ENCODE assay signal across 11 mouse cellular contexts in the genomic region with DNA sequence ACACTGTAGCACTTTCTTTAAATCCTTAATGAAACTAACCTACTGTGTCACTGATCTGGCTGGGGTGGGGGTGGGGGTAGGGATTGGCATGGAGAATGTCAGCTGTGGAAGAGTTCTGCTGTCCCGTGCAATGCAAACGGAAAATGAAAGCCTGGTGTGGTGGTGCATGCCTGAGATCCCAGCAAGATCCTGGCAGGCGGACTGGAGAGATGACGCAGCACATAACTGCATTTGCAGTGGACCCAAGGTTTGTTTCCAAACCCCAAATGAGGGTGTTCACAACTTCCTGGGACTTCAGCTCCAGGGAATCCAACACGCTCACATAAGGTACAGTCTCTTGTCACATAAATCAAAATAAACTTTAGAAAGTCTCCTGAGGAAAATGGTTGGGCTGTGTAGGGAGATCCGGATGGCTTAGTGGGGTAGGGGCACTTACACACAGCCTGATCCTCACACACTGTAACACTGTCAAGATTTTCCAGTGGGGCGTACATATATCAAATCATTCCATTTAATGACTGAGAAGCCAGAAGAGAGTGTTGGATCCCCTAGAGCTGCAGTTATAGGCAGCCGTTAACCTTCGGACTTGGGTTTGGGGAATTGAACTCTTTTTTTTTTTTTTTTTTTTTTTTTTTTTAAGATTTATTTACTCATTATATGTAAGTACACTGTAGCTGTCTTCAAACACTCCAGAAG. TPM values are rescaled to one million over a fixed set of nuclear protein-coding genes. Genes with fewer than 3 reads are reported as not detected.
DNase-seq lines count a peak whose midpoint lies in the region; ATAC-seq and TF ChIP-seq lines count a peak whose summit lies in the region.
"Had no signal": no experiment of that assay in that cellular context is flagged by ENCODE, and none has a peak within 500 bp of the region (broad histone marks: within the 10 kb centered on the region; RNA-seq: fewer than 3 reads in every experiment).

No protein-coding gene starts in this region.

- TF ChIP-seq CTCF in heart, postnatal 0 days (IDR thresholded peaks at IDR 0.05; ENCODE audit: low read depth) = no peak

- ATAC-seq in heart, postnatal 0 days (ENCODE audit: insufficient read depth, low read depth) = no peak
- no peak for ATAC-seq in midbrain, embryonic 15.5 days (replicated peaks)
- ATAC-seq in midbrain, embryonic 13.5 days = no peak

- H3K4me1 ChIP-seq in embryonic facial prominence, embryonic 10.5 days = peaks cover 22% of the 10 kb centered on the region
- 0 out of 2 replicates have a peak, but pooled peaks cover 8% of the 10 kb centered on the region for H3K4me1 ChIP-seq in heart, postnatal 0 days (ENCODE audit: control insufficient read depth, insufficient read depth)
- peaks cover 6% of the 10 kb centered on the region; the same call in 1 of the 2 replicates for H3K4me1 ChIP-seq in midbrain, embryonic 15.5 days
- no peaks in the 10 kb centered on the region for H3K4me1 ChIP-seq in midbrain, embryonic 13.5 days (replicated peaks)

- no peaks in the 10 kb centered on the region for H3K9me3 ChIP-seq in embryonic facial prominence, embryonic 10.5 days
- H3K9me3 ChIP-seq in heart, postnatal 0 days (replicated peaks; ENCODE audit: control insufficient read depth, low read length) = no peaks in the 10 kb centered on the region
- H3K9me3 ChIP-seq in midbrain, embryonic 15.5 days = no peaks in the 10 kb centered on the region
- H3K9me3 ChIP-seq in midbrain, embryonic 13.5 days = no peaks in the 10 kb centered on the region
- H3K9me3 ChIP-seq: liver, embryonic 13.5 days had no signal

- WGBS in embryonic facial prominence, embryonic 10.5 days = 69% methylated on average over 9 of the region's 9 CpGs
- 53% methylated on average over 9 of the region's 9 CpGs for WGBS in heart, postnatal 0 days
- WGBS in midbrain, embryonic 15.5 days = 83% methylated on average over 9 of the region's 9 CpGs
- WGBS in midbrain, embryonic 13.5 days = 85% methylated on average over 9 of the region's 9 CpGs

- H3K4me2 ChIP-seq in heart, postnatal 0 days (ENCODE audit: low read depth, low read length) = peak overlapping the region; percentile 45
- H3K4me2 ChIP-seq in midbrain, embryonic 15.5 days = no peak overlapping the region
- H3K4me2 ChIP-seq in midbrain, embryonic 13.5 days (replicated peaks) = no peak overlapping the region
- H3K4me2 ChIP-seq: liver, embryonic 13.5 days had no signal

- TF ChIP-seq EP300 in heart, postnatal 0 days (IDR thresholded peaks at IDR 0.05; ENCODE audit: low read depth) = 0 out of 2 replicates have a peak, but pooled peaks have one; percentile 9

- DNase-seq in kidney, postnatal 14 days = peak; percentile 43
- DNase-seq in kidney, adult 11 months = no peak
- DNase-seq in embryonic facial prominence, embryonic 10.5 days (ENCODE audit: low spot score) = peak; percentile 54
- DNase-seq in heart, postnatal 0 days (ENCODE audit: low spot score) = peak; percentile 50
- peak; percentile 67 for DNase-seq in lung, postnatal 36 days
- no peak for DNase-seq in ovary, adult 18-20 months (ENCODE audit: low spot score)
- DNase-seq: kidney, postnatal 10 days; liver, embryonic 13.5 days had no signal

- H3K36me3 ChIP-seq in embryonic facial prominence, embryonic 10.5 days (replicated peaks) = no peaks in the 10 kb centered on the region
- no peaks in the 10 kb centered on the region for H3K36me3 ChIP-seq in heart, postnatal 0 days (replicated peaks; ENCODE audit: control insufficient read depth, insufficient read depth, low read length)
- no peaks in the 10 kb centered on the region for H3K36me3 ChIP-seq in midbrain, embryonic 15.5 days (replicated peaks)
- H3K36me3 ChIP-seq in midbrain, embryonic 13.5 days = no peaks in the 10 kb centered on the region
- H3K36me3 ChIP-seq: liver, embryonic 13.5 days had no signal

- H3K27ac ChIP-seq in embryonic facial prominence, embryonic 10.5 days (replicated peaks) = no peak overlapping the region
- peak overlapping the region; percentile 93 for H3K27ac ChIP-seq in heart, postnatal 0 days (ENCODE audit: low read depth)
- no peak overlapping the region for H3K27ac ChIP-seq in midbrain, embryonic 15.5 days
- H3K27ac ChIP-seq in midbrain, embryonic 13.5 days = no peak overlapping the region

- no peak overlapping the region; the same call in 1 of the 2 replicates for H3K9ac ChIP-seq in heart, postnatal 0 days (replicated peaks; ENCODE audit: low read depth, low read length)
- H3K9ac ChIP-seq in midbrain, embryonic 15.5 days = no peak overlapping the region
- H3K9ac ChIP-seq in midbrain, embryonic 13.5 days (replicated peaks) = no peak overlapping the region

- H3K27me3 ChIP-seq in embryonic facial prominence, embryonic 10.5 days (replicated peaks; ENCODE audit: low read depth, poor library complexity, severe bottlenecking) = no peaks in the 10 kb centered on the region
- no peaks in the 10 kb centered on the region for H3K27me3 ChIP-seq in heart, postnatal 0 days (ENCODE audit: control insufficient read depth, insufficient read depth, low read length)
- no peaks in the 10 kb centered on the region for H3K27me3 ChIP-seq in midbrain, embryonic 15.5 days (replicated peaks)
- H3K27me3 ChIP-seq in midbrain, embryonic 13.5 days = no peaks in the 10 kb centered on the region
- H3K27me3 ChIP-seq: liver, embryonic 13.5 days had no signal

- H3K4me3 ChIP-seq in embryonic facial prominence, embryonic 10.5 days = 0 out of 2 replicates have a peak overlapping the region, but pooled peaks have one; percentile 25
- H3K4me3 ChIP-seq in heart, postnatal 0 days (ENCODE audit: low read depth, low read length) = peak overlapping the region; percentile 27
- H3K4me3 ChIP-seq in midbrain, embryonic 15.5 days = no peak overlapping the region
- no peak overlapping the region for H3K4me3 ChIP-seq in midbrain, embryonic 13.5 days (replicated peaks)
- H3K4me3 ChIP-seq: liver, embryonic 13.5 days had no signal

RNA-seq across cellular contexts. Expression of a gene that starts 7.4 kb away (rescaled TPM):
- polyA plus RNA-seq in embryonic facial prominence, embryonic 10.5 days (2016; fragmentation: Nextera tagmentation; extraction: Ambion mirVana) = 11.3 and 11.9 TPM in 2 replicates
- 6.5 and 8.7 TPM in 2 replicates for total RNA-seq in heart, postnatal 0 days (2014; rRNA removed; ENCODE audit: low replicate concordance)
- polyA plus RNA-seq in heart, postnatal 0 days (2015; fragmentation: Nextera tagmentation; extraction: Ambion mirVana) = 10.7 and 11.1 TPM in 2 replicates
- polyA plus RNA-seq in midbrain, embryonic 15.5 days (2015; fragmentation: Nextera tagmentation; extraction: Ambion mirVana) = 17.1 and 23.3 TPM in 2 replicates
- polyA plus RNA-seq in midbrain, embryonic 13.5 days (2015; fragmentation: Nextera tagmentation; extraction: Ambion mirVana) = 12.8 and 14.6 TPM in 2 replicates

RNA-seq across cellular contexts. Expression of a gene that starts 14.0 kb away (rescaled TPM):
- polyA plus RNA-seq in embryonic facial prominence, embryonic 10.5 days (2016; fragmentation: Nextera tagmentation; extraction: Ambion mirVana) = not detected in 2 replicates
- total RNA-seq in heart, postnatal 0 days (2014; rRNA removed; ENCODE audit: low replicate concordance) = not detected in 2 replicates
- 0.36 TPM in 1 of 2 replicates, not detected in the other for polyA plus RNA-seq in heart, postnatal 0 days (2015; fragmentation: Nextera tagmentation; extraction: Ambion mirVana)
- 1.5 TPM in 1 of 2 replicates, not detected in the other for polyA plus RNA-seq in midbrain, embryonic 15.5 days (2015; fragmentation: Nextera tagmentation; extraction: Ambion mirVana)
- 0.32 TPM in 1 of 2 replicates, not detected in the other for polyA plus RNA-seq in midbrain, embryonic 13.5 days (2015; fragmentation: Nextera tagmentation; extraction: Ambion mirVana)
- total RNA-seq: adrenal gland, postnatal 4 days had no signal
- polyA plus RNA-seq: liver, embryonic 13.5 days had no signal

RNA-seq across cellular contexts. Expression of a gene that starts 46.0 kb away (rescaled TPM):
- 8.4 and 8.7 TPM in 2 replicates for polyA plus RNA-seq in embryonic facial prominence, embryonic 10.5 days (2016; fragmentation: Nextera tagmentation; extraction: Ambion mirVana)
- 23.9 and 43.4 TPM in 2 replicates for total RNA-seq in heart, postnatal 0 days (2014; rRNA removed; ENCODE audit: low replicate concordance)
- polyA plus RNA-seq in heart, postnatal 0 days (2015; fragmentation: Nextera tagmentation; extraction: Ambion mirVana) = 18.7 and 21.2 TPM in 2 replicates
- polyA plus RNA-seq in midbrain, embryonic 15.5 days (2015; fragmentation: Nextera tagmentation; extraction: Ambion mirVana) = 11.6 and 13.6 TPM in 2 replicates
- polyA plus RNA-seq in midbrain, embryonic 13.5 days (2015; fragmentation: Nextera tagmentation; extraction: Ambion mirVana) = 8.6 and 10.5 TPM in 2 replicates

Comparison
In these comparisons a context has a peak if more than half of its experiments do, and no peak if none do; other contexts are left out.
1. DNase-seq: peak in kidney, postnatal 14 days (single experiment), embryonic facial prominence, embryonic 10.5 days (single experiment), heart, postnatal 0 days (single experiment) and lung, postnatal 36 days (single experiment); none in kidney, adult 11 months (single experiment) and ovary, adult 18-20 months (single experiment).
2. H3K4me3 ChIP-seq: peak in embryonic facial prominence, embryonic 10.5 days (single experiment) and heart, postnatal 0 days (single experiment); none in midbrain, embryonic 15.5 days (single experiment) and midbrain, embryonic 13.5 days (single experiment).